Mouse (Mus musculus): Measurements from ENCODE around the gene Aasdh. TPM values are rescaled to one million over a fixed set of nuclear protein-coding genes. Genes with fewer than 3 reads are reported as not detected.

Aasdh gene
- total and polyA plus RNA-seq, 2 experiments from 2014 or later: 13.3 to 18.8 TPM

DNA sequence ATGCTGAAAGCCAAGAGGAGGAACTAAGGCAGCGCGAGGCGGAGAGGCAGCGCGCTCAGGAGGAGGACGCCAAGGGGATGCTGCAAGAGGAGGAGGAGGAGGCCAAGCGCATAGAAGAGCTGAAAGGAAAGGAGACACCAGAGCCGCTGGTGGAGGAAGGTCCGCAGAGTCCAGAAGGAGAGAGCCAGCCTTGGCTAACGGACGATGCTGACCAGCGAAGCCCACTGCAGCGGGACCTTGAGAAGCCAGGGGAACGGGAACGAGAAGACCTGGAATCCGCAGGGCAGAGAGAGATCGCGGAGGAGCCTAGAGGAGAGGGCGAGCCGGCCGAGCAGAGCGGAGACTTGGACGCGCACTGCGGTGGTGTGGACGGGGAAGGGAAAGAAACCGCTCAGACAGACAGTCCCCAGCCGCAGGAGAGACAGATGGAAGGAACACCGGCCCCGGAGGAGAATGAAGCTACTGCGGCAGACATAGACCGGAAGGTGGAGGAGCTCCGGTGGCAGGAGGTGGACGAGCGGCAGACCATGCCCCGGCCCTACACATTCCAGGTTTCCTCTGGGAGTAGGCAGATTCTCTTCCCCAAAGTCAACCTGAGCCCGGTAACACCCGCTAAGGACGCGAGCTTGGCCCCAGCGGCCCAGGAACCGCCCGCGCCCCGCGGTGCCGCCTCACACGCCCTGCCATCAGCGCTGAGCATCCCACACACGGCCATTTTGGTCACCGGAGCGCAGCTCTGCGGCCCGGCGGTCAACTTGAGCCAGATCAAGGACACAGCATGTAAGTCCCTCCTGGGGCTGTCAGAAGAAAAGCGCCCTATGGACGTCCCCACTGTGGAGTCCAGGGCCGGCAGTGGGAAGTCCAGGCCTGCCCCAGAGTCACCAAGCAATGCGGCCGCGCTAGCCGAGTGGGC lies 48.0 kb downstream of the Aasdh start:
- ATAC-seq (no peak), DNase-seq (no peak)
- H3K4me2 ChIP-seq (ENCODE audit: low read depth): peak overlapping the region; percentile 28
- H3K4me1 ChIP-seq (ENCODE audit: insufficient read depth): 0 out of 2 replicates have a peak, but pooled peaks cover 4% of the 10 kb centered on the region
- H3K36me3 ChIP-seq (ENCODE audit: insufficient read depth): peaks cover 39% of the 10 kb centered on the region
- 0 out of 2 replicates have a peak overlapping the region, but pooled peaks have one; percentile 2 for H3K4me3 ChIP-seq (ENCODE audit: low read depth, low read length)
- TF ChIP-seq CTCF (IDR thresholded peaks at IDR 0.05; ENCODE audit: low read depth): no peak
- H3K27ac ChIP-seq (ENCODE audit: low read depth, low read length): no peak overlapping the region
- H3K9ac ChIP-seq: no peak overlapping the region
- 48% methylated on average over 62 of the region's 62 CpGs for WGBS
- no peaks in the 10 kb centered on the region for H3K9me3 ChIP-seq (ENCODE audit: low read length)
- no peaks in the 10 kb centered on the region for H3K27me3 ChIP-seq (ENCODE audit: insufficient read depth, low read length)

DNA sequence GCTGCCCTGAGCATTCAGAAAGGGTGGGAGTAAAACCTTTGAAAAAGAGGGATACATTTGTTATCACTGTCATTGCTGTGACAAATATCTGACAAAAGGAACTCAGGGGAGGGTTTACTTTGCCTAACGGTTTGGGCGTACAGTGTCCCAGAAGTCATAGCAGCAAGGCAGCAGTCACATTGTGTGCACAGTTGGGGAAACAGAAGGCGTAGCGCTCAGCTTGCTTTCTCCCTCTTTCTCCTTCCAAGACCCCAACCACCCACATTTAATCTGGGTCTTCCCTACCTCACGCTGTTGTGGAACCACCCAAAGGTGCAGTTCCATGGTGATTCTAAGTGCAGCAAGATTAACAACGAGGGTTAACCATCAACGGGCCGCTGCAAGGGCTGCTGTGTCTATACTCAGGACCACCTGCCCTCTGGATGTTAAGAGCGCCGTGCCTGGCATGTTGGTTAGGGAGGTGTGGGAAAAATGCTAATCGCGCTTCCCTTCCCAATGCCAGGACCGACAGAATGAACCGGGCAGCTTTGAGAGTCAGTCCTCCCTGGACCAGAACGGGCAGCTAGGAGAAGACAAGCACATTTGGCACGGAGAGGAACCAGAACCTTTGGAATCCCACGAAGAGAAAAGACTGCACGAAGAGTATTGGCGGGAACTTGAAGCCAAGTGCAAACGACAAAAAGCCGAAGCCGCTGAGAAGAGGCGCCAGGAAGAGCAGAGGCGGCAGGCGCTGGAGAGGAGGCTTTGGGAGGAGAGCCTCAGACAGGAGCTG lies 49.3 kb downstream of the Aasdh start:
- H3K4me2 ChIP-seq (ENCODE audit: low read depth): peak overlapping the region; percentile 28
- peak overlapping the region; percentile 16; the same call in 1 of the 2 replicates for H3K27ac ChIP-seq (ENCODE audit: low read depth, low read length)
- H3K9ac ChIP-seq: 0 out of 2 replicates have a peak overlapping the region, but pooled peaks have one; percentile 14
- no peak overlapping the region for H3K4me3 ChIP-seq (ENCODE audit: low read depth, low read length)
- peaks cover 47% of the 10 kb centered on the region for H3K36me3 ChIP-seq (ENCODE audit: insufficient read depth)
- no peaks in the 10 kb centered on the region for H3K9me3 ChIP-seq (ENCODE audit: low read length)
- peak; percentile 69 for DNase-seq
- WGBS: 26% methylated on average over 25 of the region's 25 CpGs
- 0 out of 2 replicates have a peak, but pooled peaks cover 4% of the 10 kb centered on the region for H3K4me1 ChIP-seq (ENCODE audit: insufficient read depth)
- no peaks in the 10 kb centered on the region for H3K27me3 ChIP-seq (ENCODE audit: insufficient read depth, low read length)
- peak; percentile 51 for ATAC-seq
- no peak for TF ChIP-seq CTCF (IDR thresholded peaks at IDR 0.05; ENCODE audit: low read depth)

DNA sequence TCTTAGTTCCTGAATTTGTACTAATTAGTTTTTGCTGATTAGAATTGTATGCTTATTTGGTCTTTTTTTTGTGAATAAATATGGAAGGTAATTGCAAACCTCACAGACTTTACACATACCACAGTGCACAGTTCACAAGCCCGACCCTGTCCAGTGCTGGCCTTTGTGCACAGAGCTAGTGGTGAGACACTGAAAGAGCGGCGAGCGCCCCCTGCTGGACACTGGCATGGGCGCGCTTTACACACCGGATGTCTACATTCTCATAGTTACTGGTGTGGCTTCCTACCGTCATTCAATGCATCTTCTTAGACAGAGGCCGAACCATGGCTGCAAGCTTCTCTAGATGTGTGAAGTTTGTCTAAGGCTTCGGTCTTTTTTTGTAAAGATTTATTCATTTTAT lies 51.8 kb downstream of the Aasdh start:
- DNase-seq (peak; percentile 88), ATAC-seq (peak; percentile 83)
- H3K4me1 ChIP-seq (ENCODE audit: insufficient read depth): 0 out of 2 replicates have a peak, but pooled peaks cover 4% of the 10 kb centered on the region
- no peak overlapping the region for H3K9ac ChIP-seq
- peaks cover 32% of the 10 kb centered on the region for H3K36me3 ChIP-seq (ENCODE audit: insufficient read depth)
- WGBS: 11% methylated on average over 10 of the region's 10 CpGs
- no peak overlapping the region for H3K4me3 ChIP-seq (ENCODE audit: low read depth, low read length)
- no peak overlapping the region for H3K4me2 ChIP-seq (ENCODE audit: low read depth)
- peak; percentile 96 for TF ChIP-seq CTCF (IDR thresholded peaks at IDR 0.05; ENCODE audit: low read depth)
- H3K27me3 ChIP-seq (ENCODE audit: insufficient read depth, low read length): no peaks in the 10 kb centered on the region
- no peak overlapping the region for H3K27ac ChIP-seq (ENCODE audit: low read depth, low read length)
- H3K9me3 ChIP-seq (ENCODE audit: low read length): no peaks in the 10 kb centered on the region

DNA sequence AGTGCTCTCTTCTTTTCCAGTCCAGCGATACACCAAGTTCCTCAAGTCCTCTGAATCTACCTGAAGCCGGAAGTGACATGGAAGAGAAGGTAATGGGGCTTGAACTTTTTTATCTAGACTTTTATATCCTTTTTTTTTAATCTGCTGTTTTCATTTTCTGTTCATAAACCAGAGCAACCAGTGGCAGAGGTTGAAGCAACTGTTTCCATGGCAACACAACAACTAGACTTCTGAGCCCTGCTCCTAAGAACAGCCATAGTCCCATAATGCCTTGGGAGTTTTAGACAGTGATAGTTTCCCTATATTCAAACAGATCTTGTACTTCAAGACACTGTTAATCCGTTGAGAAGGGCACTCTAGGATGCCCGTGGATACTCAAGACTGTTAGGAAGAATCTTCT lies 54.0 kb downstream of the Aasdh start:
- whole genome bisulfite sequencing: 79% methylated on average over 4 of the region's 4 CpGs
- peak; percentile 18; the same call in 1 of the 2 replicates for ATAC-seq
- Histone ChIP-seq H3K4me2 (ENCODE audit: low read depth) (no peak overlapping the region), H3K36me3 (ENCODE audit: insufficient read depth) (peaks cover 15% of the 10 kb centered on the region), H3K27me3 (ENCODE audit: insufficient read depth, low read length) (no peaks in the 10 kb centered on the region), H3K9me3 (ENCODE audit: low read length) (no peaks in the 10 kb centered on the region), H3K27ac (ENCODE audit: low read depth, low read length) (no peak overlapping the region), H3K4me1 (ENCODE audit: insufficient read depth) (0 out of 2 replicates have a peak, but pooled peaks cover 4% of the 10 kb centered on the region), H3K9ac (no peak overlapping the region), H3K4me3 (ENCODE audit: low read depth, low read length) (no peak overlapping the region)
- TF ChIP-seq CTCF (IDR thresholded peaks at IDR 0.05; ENCODE audit: low read depth): no peak
- no peak for DNase-seq

DNA sequence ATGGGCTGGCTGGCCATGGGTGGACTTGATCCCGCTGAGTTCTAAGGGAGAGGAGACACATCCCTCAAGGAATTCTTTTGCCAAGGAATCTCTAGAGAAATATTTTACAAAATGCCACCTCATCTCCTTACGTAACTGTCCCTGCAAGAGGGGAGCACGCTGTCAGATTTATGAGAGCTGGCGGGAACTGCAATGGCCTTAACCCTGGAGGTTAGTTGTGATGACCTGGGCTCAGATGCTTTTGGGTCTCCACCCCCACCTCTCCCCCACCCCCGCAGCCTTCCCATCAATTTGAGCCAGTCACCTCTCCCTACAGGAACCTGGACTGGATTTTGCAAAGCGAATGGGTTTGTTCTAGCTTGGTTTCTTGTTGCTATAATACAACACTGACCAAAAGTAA lies 58.2 kb downstream of the Aasdh start:
- Histone ChIP-seq H3K27me3 (ENCODE audit: insufficient read depth, low read length) (no peaks in the 10 kb centered on the region), H3K4me1 (ENCODE audit: insufficient read depth) (no peaks in the 10 kb centered on the region), H3K4me2 (ENCODE audit: low read depth) (no peak overlapping the region), H3K36me3 (ENCODE audit: insufficient read depth) (peaks cover 9% of the 10 kb centered on the region; the same call in 1 of the 2 replicates), H3K4me3 (ENCODE audit: low read depth, low read length) (no peak overlapping the region), H3K9me3 (ENCODE audit: low read length) (no peaks in the 10 kb centered on the region), H3K9ac (no peak overlapping the region), H3K27ac (ENCODE audit: low read depth, low read length) (no peak overlapping the region)
- WGBS: 92% methylated on average over 6 of the region's 6 CpGs
- TF ChIP-seq CTCF (IDR thresholded peaks at IDR 0.05; ENCODE audit: low read depth): no peak
- DNase-seq: no peak
- ATAC-seq: no peak

DNA sequence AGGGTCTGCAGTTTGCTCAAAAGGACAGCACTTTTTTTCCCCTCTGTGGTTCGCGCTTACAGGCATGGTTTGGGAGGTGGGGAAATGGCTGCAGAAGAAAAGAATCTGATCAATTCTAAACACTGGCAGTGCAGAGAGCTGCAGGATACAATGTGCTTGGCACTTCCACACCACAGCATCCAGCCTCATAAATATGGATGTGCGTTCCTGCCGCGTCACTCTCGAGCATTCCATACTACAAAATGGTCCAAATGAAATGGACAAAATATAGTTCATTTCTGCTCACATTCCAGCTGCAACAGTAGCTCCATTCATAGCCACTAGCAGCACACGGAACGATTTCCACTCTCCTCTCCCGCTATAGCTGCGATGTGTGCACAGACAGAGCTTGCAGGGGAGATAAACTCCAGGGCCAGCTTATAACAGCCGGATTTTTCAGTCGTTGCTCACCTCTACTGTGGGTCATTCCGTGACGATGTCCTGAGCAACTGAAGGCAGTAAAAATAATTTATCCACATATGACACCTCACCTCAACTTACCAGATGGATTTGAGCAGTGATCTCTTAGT lies 60.6 kb downstream of the Aasdh start:
- ATAC-seq: peak; percentile 73
- DNase-seq: peak; percentile 50
- WGBS: 37% methylated on average over 14 of the region's 14 CpGs
- peaks cover 3% of the 10 kb centered on the region; the same call in 1 of the 2 replicates for H3K36me3 ChIP-seq (ENCODE audit: insufficient read depth)
- no peak overlapping the region for H3K4me3 ChIP-seq (ENCODE audit: low read depth, low read length)
- no peaks in the 10 kb centered on the region for H3K27me3 ChIP-seq (ENCODE audit: insufficient read depth, low read length)
- no peak overlapping the region for H3K4me2 ChIP-seq (ENCODE audit: low read depth)
- no peak overlapping the region for H3K9ac ChIP-seq
- TF ChIP-seq CTCF (IDR thresholded peaks at IDR 0.05; ENCODE audit: low read depth): no peak
- no peaks in the 10 kb centered on the region for H3K9me3 ChIP-seq (ENCODE audit: low read length)
- no peak overlapping the region for H3K27ac ChIP-seq (ENCODE audit: low read depth, low read length)
- no peaks in the 10 kb centered on the region for H3K4me1 ChIP-seq (ENCODE audit: insufficient read depth)
